In genomic region chr9:36964230-36964629, GRCm38 (mm10) we compare ENCODE assay signal across 14 mouse cellular contexts.
DNase-seq lines count a peak whose midpoint lies in the region; ATAC-seq lines count a peak whose summit lies in the region.
"Had no signal": no experiment of that assay in that cellular context is flagged by ENCODE, and none has a peak within 500 bp of the region (broad histone marks: within the 10 kb centered on the region; RNA-seq: fewer than 3 reads in every experiment).

No protein-coding gene starts in this region.

- no peak overlapping the region for H3K27ac ChIP-seq in heart, embryonic 16.5 days (ENCODE audit: low read length)
- no peak overlapping the region for H3K27ac ChIP-seq in hindbrain, embryonic 15.5 days (replicated peaks)
- no peak overlapping the region for H3K27ac ChIP-seq in midbrain, embryonic 15.5 days
- H3K27ac ChIP-seq: kidney, postnatal 0 days had no signal

- no peaks in the 10 kb centered on the region for H3K36me3 ChIP-seq in heart, embryonic 16.5 days (ENCODE audit: control insufficient read depth, insufficient read depth)
- H3K36me3 ChIP-seq in hindbrain, embryonic 15.5 days = no peaks in the 10 kb centered on the region
- H3K36me3 ChIP-seq in midbrain, embryonic 15.5 days (replicated peaks) = no peaks in the 10 kb centered on the region

- H3K4me3 ChIP-seq in heart, embryonic 16.5 days (ENCODE audit: low read length) = no peak overlapping the region
- no peak overlapping the region for H3K4me3 ChIP-seq in hindbrain, embryonic 15.5 days
- H3K4me3 ChIP-seq in midbrain, embryonic 15.5 days = no peak overlapping the region
- H3K4me3 ChIP-seq: erythroblast, embryonic 14.5 days had no signal

- 29% methylated on average over 5 of the region's 5 CpGs for WGBS in heart, embryonic 16.5 days
- WGBS in hindbrain, embryonic 15.5 days = 6% methylated on average over 5 of the region's 5 CpGs
- 0% methylated on average over 5 of the region's 5 CpGs for WGBS in midbrain, embryonic 15.5 days

- peaks cover 16% of the 10 kb centered on the region for H3K4me1 ChIP-seq in heart, embryonic 16.5 days (ENCODE audit: control insufficient read depth, insufficient read depth, low read length)
- H3K4me1 ChIP-seq in hindbrain, embryonic 15.5 days (replicated peaks) = peaks cover 49% of the 10 kb centered on the region
- H3K4me1 ChIP-seq in midbrain, embryonic 15.5 days = peaks cover 24% of the 10 kb centered on the region

- no peaks in the 10 kb centered on the region for H3K9me3 ChIP-seq in heart, embryonic 16.5 days (replicated peaks; ENCODE audit: control insufficient read depth, low read length)
- H3K9me3 ChIP-seq in hindbrain, embryonic 15.5 days = no peaks in the 10 kb centered on the region
- no peaks in the 10 kb centered on the region for H3K9me3 ChIP-seq in midbrain, embryonic 15.5 days

- ATAC-seq in heart, embryonic 16.5 days (replicated peaks; ENCODE audit: extremely low read depth, insufficient read depth, low FRiP score) = no peak
- no peak for ATAC-seq in hindbrain, embryonic 15.5 days (ENCODE audit: low FRiP score, low read depth)
- no peak; the same call in 1 of the 2 replicates for ATAC-seq in midbrain, embryonic 15.5 days (replicated peaks)

- H3K9ac ChIP-seq in heart, embryonic 16.5 days (ENCODE audit: low read length) = 0 out of 2 replicates have a peak overlapping the region, but pooled peaks have one; percentile 14
- 0 out of 2 replicates have a peak overlapping the region, but pooled peaks have one; percentile 6 for H3K9ac ChIP-seq in hindbrain, embryonic 15.5 days
- H3K9ac ChIP-seq in midbrain, embryonic 15.5 days = 0 out of 2 replicates have a peak overlapping the region, but pooled peaks have one; percentile 16
- H3K9ac ChIP-seq: lung, embryonic 14.5 days had no signal

- no peak for DNase-seq in heart, postnatal 25 days (ENCODE audit: low spot score)
- DNase-seq in embryo, embryonic 9.5 days (ENCODE audit: extremely low spot score) = peak; percentile 57
- no peak for DNase-seq in frontal cortex, postnatal 14 days (ENCODE audit: low spot score in 2 of 2)
- no peak for DNase-seq in thymus, postnatal 0 days (ENCODE audit: low spot score)
- DNase-seq: gastrocnemius, postnatal 36 days; heart, postnatal 36 days; layer of hippocampus, adult 9-11 months; left cerebral cortex, postnatal 4 days; lung, embryonic 14.5 days had no signal

- intact Hi-C loops in heart, postnatal 25 days (cut with DNase I) = no loop called here

- H3K27me3 ChIP-seq in heart, embryonic 16.5 days (ENCODE audit: control insufficient read depth, insufficient read depth, low read length) = no peaks in the 10 kb centered on the region
- H3K27me3 ChIP-seq in hindbrain, embryonic 15.5 days = no peaks in the 10 kb centered on the region
- no peaks in the 10 kb centered on the region for H3K27me3 ChIP-seq in midbrain, embryonic 15.5 days (replicated peaks)

- no peak overlapping the region for H3K4me2 ChIP-seq in heart, embryonic 16.5 days (ENCODE audit: low read depth, low read length)
- H3K4me2 ChIP-seq in hindbrain, embryonic 15.5 days = no peak overlapping the region
- H3K4me2 ChIP-seq in midbrain, embryonic 15.5 days = no peak overlapping the region
- H3K4me2 ChIP-seq: lung, embryonic 14.5 days had no signal
